2 mouse cellular contexts compared by ENCODE assay signal in the genomic region with DNA sequence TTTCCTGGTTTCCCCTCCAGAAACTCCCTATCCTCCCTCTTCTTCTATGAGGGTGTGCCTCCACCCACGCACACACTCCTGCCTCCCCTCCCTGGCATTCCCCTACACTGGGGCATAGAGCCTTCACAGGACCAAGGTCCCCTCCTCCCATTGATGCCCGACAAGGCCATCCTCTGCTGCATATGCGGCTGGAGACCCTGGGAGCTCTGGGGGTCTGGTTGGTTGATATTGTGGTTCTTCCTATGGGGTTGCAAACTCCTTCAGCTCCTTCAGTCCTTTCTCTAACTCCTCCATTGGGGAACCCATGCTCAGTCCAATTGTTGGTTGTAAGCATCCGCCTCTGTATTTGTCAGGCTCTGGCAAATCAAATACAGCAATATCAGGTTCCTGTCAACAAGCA.
DNase-seq lines count a peak whose midpoint lies in the region.
"Not testable (repeated sequence)": the region's sequence is repeated elsewhere in the genome, so short reads cannot be mapped to it uniquely, and the experiment has no call there.

No protein-coding gene starts in this region.

- H3K9me3 ChIP-seq in heart, embryonic 10.5 days, result not testable (repeated sequence)

- H3K27me3 ChIP-seq in heart, embryonic 10.5 days (ENCODE audit: insufficient read depth, poor library complexity, severe bottlenecking), result not testable (repeated sequence)

- 81% methylated on average over 4 of the region's 4 CpGs for WGBS in heart, embryonic 10.5 days

- H3K27ac ChIP-seq in heart, embryonic 10.5 days, result not testable (repeated sequence)

- H3K4me1 ChIP-seq in heart, embryonic 10.5 days, result not testable (repeated sequence)

- H3K36me3 ChIP-seq in heart, embryonic 10.5 days, result not testable (repeated sequence)

- not testable (repeated sequence) for H3K4me3 ChIP-seq in heart, embryonic 10.5 days

- DNase-seq in heart, adult 11 months, result peak; percentile 54
- peak; percentile 61 for DNase-seq in heart, embryonic 10.5 days (ENCODE audit: low spot score)
